Mouse (Mus musculus) layer of hippocampus, postnatal 36 days (tissue): ENCODE results near the gene Nup107. TPM values are rescaled to one million over a fixed set of nuclear protein-coding genes. Genes with fewer than 3 reads are reported as not detected.

Experiments
- DNase-seq, 2 experiments: peaks; one replicate each; pipeline ENCODE4 v3.0.0; 2022
- total RNA-seq, 2 experiments: library from RNA; stranded (reverse); gene quantifications; 2 replicates each; pipeline ENCODE4 v1.2.3; 2021

Nup107 gene
- total RNA-seq, 2 experiments from 2014 or later: 15.8 to 20.7 TPM

DNA sequence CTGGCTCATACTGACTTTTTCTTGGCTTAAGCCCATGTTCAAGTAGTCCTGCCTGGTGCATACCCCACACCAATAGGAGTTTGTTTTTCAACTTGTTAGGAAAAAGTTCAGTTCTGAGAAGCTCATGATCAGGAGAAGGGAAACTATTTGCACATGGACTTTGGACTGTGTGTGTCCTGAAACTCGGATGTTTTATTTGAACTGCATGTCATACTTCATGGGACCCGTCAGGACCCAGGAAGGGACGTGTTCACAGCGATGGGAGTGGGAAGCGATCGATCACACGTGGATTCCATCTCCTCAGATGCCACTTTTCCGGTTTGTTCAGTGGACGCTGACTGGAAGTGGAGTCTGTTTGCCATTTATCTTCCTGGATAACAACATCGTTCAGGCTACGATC, 7.3 kb upstream of the Nup107 start:
- DNase-seq: no peak

- no peak for DNase-seq
Observed at GRCm38 (mm10) chr10:117798436-117799035, 6.0 kb upstream of the Nup107 start.

- DNase-seq: no peak
Observed at GRCm38 (mm10) chr10:117797684-117798083, 5.2 kb upstream of the Nup107 start.

DNA sequence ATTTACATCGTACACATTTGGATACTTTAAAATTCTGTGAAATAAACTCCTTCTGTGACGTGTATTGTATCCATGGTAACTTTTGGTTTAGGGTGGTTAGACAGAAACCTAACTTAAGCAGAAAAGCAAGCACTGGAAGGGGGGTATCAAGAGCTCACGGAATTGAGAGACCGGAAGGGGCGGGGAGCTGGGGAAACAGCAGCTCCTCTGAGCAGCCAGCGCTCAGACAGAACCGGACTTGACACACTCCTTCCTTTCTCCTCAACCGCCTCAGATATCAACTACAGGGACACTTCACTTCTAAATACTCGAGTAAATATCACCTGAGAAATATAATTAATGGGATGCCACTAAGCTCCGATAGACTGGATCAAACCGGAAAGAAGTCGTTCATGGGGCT, 4.6 kb upstream of the Nup107 start:
- DNase-seq: no peak

DNA sequence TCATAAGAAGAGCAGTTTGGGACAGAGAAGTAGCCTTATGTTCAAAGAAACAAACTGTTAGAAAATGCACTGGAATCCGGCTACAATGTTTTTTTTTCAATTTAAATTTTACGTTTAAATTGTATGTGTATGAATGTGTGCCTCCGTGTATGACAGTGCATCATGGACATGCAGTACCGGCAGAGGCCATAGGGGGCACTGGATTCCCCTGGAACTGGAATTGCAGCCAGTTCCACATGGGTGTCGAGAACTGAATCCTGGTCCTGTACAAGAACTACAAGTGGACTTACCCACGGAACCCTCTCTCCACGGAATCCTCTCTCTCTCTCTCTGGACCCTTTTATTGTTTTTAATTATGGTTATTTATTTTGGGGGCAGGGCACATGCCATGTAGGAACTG, 3.7 kb upstream of the Nup107 start:
- no peak for DNase-seq

DNA sequence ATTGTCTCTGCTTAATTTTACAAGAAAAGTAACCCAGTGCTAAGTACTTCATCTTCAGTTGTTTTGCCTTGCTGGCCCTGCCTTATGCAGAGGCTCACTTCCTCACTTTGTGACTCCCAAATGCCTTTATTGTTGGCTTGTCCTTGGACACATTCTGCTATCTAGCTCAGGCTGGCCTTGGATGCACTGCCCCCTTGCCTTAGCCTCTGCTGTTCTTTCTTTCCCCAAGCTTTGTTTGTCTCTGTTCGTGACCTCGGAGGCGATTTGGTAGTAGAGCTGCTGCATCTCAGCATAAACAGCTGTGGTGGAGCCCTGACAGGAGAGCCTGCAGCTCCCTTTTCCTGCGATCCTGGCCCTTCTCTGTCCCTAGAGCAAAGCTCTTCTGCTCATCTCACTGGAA, 2.7 kb upstream of the Nup107 start:
- no peak for DNase-seq

- DNase-seq: no peak
Observed at GRCm38 (mm10) chr10:117793436-117794030, 1.0 kb upstream of the Nup107 start.

- no peak for DNase-seq
Observed at GRCm38 (mm10) chr10:117791171-117791470, 1.4 kb downstream of the Nup107 start.

DNA sequence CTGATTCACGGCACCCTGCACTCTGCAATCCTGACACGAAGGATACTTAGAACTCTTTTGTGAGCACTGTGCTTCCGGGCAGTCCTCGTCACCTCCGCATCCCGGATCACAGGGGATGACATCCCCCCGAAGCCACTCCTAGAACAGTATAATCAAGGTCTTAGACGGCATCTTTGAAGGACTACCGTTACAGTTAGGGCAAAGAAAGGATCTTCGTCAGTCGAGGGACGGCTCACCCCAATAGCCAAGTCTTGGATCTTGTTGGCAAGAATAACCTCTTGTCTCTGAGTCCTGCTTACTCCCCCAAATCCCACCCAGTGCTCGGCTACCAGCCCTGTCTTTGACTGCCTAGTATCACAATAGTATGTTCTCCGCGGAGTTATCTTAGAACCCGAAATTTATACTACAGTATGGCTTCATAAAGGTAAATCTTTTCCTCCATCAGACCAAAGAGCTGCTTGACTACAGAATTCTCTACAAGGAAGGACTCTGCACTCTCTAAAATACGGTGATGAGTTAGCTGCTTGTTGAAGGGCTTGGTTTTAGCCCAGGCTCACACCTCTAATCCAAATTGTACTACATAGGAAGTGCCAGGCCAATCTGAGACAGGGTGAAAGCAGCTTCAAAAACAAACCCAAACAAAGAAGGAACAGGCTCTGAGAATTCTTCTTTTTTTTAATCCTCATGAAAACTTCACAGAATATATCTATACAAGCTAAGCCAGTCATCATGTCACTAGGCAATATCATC, 1.9 kb downstream of the Nup107 start:
- DNase-seq: no peak

GRCm38 (mm10) chr10:117790011-117790410, 2.5 kb downstream of the Nup107 start:
- no peak for DNase-seq

GRCm38 (mm10) chr10:117784646-117785045, 7.9 kb downstream of the Nup107 start:
- no peak for DNase-seq

DNA sequence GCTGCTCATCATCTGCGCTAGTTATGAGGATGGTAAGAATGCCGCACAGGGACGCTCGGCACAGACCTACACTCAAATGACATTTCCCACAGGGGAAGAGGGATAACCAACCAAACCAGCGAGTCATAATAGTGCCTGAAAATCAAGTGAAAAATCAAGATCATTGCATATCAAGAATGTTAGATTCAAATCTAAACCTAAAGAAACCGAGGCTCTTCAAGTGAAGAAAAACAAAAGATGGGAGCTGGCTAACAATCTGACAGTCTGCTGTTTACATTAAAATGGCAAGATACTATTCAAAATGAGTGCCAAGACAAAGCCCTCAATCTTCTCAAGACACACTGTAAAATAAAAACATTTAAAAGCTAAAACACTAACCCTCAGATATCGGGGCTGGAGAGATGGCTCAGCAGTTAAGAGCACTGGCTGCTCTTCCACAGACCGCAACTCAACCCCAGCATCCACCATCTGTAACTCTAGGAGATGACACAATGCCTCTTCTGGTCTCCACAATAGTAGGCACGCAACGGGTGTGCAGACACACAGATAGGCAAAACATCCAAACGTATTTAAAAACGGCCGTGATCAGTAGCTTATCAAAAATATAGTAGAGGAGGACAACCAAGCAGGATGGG, 8.6 kb downstream of the Nup107 start:
- no peak for DNase-seq

DNA sequence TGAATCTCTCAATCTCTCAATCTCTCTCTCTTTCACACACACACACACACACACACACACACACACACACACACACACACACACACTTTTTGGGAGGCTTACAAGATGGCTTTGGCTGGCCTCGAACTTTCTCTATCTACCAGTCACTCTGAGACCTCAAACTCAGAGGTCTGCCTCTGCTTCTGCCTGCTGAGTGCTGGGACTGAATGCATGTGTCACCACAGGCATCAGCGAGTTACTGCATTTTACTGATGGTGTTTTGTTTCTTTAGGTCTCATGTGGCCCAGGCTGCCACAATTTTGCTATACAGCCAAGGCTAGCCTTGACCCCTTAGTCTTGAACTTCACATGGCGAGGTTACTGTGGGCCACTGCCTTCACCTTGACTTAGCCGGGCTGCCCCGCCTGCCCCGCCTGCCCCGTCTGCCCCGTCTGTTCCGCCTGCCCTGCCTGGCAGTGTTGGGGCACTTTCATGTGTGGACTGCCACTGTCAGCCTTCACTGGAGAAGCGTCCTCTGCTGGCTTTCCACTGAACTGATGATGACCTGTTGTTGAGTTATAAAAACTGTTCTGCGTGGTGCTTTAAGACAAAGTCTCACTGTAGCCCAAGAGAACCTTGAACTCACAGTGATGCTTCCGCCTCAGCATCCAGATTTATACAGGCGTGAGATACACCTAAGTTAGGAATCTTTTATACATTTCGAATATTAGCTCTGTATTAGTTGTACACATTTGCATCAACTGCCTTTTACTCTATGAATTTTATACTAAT, 9.8 kb downstream of the Nup107 start:
- no peak for DNase-seq

- DNase-seq: no peak
Observed at GRCm38 (mm10) chr10:117782056-117782455, 10.4 kb downstream of the Nup107 start.

DNA sequence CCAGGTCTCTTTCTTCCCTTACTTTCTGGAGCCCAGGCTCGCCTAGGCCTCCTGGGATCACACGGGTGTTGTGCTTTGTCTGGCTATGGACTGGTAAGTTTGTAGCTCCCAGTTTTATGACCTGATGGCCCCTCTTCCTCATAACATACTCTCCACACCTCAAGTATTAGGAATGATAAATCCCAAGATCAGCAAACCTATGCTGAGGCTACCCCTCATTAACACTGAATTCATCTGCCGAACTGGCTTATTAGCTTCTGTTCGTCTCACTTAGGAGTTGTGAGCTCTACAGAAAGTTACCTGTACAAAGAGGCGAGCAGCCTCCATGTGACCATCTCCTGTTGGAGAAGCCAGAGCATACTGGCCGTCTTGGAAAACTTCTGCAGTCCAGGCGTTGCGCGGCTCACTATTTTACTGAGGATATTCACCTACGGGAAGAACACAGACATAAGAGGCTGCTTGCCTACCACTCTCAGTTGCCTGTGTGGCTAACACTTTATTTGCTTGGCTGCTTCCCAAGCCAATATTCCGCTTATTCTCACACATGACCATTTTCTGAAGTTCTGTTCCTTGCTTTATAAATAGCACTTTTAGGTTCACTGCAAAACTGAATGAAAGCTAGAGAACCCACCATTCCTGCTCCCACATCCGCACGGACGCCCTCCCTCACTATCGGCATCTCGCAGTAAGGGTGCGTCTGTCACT, 11.3 kb downstream of the Nup107 start:
- no peak for DNase-seq

DNA sequence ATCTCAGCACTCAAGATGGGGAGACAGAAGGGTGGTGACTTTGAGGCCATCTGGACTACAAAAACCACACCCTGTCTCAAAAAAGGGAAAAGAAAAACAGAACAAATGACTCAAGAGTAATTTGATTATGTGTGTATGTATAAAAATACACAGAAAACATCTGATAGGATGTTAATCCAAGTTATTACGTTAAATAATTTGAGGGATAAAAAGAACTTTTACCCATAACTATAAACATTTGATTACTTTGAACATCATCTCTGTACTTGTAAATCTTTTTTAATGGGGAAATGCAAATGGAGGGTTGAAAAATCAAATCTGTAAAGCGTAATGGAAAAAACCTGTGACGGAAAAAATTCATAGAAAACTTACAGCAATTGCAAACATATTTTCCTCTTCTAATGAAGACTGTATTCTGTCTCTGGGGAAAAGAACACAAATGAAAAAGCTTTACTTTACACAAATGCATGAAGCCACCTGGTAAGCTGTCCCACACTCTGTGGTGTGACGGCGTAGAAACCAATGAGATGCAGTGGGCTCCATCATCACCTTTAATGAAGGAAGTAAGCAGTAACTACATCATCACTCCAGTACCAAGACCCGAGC, 12.1 kb downstream of the Nup107 start:
- no peak for DNase-seq

GRCm38 (mm10) chr10:117779581-117780305, 12.8 kb downstream of the Nup107 start:
- no peak for DNase-seq

DNA sequence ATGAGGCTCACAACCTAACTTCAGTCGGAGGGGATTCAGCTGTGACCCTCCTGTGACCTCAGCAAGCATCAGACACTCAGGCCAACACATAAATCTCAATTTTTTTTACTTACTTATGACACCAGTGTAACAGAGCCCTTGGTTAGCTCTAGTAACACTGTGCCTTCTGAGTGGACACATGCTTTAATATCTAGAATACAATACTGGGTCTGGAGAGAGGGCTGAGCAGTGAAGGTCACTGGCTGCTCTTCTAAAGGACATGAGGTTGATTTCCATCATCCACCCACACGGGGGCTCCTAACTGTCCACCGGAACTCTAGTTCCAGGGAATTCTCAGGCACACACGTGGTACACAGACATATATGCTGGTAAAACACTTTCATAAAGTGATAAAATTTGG, 13.6 kb downstream of the Nup107 start:
- no peak for DNase-seq

GRCm38 (mm10) chr10:117778328-117778910, 14.1 kb downstream of the Nup107 start:
- DNase-seq: no peak

DNA sequence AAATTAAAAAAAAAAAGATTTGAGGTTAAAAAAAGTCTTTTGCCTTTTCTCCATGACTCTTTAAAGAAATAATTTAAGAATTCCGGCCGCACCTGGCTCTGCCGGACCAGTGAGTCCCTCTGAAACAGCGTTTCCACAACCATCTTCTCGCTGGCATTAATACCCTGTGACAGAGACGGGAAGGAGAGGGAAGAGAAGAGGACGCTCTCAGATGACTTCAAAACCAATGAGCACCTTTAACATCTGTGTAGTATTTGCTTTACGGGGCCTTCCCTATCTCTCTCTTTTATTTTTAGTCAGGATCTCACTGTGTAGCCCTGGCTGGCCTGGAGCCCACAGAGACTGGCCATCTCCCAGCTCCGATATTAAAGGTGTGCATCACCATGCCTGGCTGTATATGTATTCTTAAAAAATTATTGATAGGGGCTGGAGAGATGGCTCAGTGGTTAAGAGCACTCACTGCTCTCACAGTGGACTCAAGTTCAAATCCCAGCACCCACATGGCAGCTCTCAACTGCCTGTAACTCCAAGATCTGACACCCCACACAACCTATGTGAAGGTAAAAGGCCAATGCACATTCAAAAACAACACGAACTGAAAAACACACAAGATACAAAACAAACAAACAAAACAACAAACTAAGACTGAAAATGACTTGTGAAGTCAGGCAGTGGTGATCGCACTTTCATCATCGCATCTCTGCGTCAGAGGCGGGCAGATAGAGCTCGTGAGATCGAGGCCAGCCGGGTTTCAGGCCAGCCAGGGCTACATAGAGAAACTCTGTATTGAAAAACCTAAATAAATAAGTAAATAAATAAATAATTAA, 14.8 kb downstream of the Nup107 start:
- DNase-seq: no peak
